ENCODE assay signal across 17 mouse cellular contexts in the genomic region with DNA sequence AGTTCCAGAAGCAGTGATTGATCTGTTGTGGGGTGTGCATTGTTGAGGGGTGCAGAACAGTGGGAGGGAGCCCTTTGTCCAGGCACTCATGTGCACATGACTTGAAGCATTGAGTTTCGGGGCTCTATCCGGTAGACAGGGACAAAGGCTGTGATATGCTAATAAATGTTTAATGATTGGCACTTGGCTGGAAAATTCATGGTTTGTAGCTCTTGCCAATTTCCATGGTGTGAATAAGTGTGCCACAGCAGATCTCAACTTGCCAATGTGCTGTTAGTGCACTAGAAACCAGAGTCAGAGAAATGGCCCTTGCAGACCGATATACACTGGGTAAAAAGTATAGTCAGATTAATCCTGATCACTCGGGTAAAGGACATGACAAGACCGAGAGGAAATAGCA.
"Had no signal": no experiment of that assay in that cellular context is flagged by ENCODE, and none has a peak within 500 bp of the region (broad histone marks: within the 10 kb centered on the region; RNA-seq: fewer than 3 reads in every experiment).

No protein-coding gene starts in this region.

- H3K36me3 ChIP-seq: lung, embryonic 15.5 days; midbrain, embryonic 13.5 days; neural tube, embryonic 12.5 days; stomach, embryonic 15.5 days had no signal

- H3K4me1 ChIP-seq: lung, embryonic 15.5 days; megakaryocyte, embryonic 14.5 days; neural tube, embryonic 12.5 days; stomach, embryonic 15.5 days had no signal

- H3K4me3 ChIP-seq: lung, embryonic 15.5 days; megakaryocyte, embryonic 14.5 days; midbrain, embryonic 13.5 days; neural tube, embryonic 12.5 days; stomach, embryonic 15.5 days had no signal

- DNase-seq: lung, adult 2 months; lung, postnatal 14 days; lung, postnatal 36 days; right cerebral cortex, postnatal 14 days; thymus, adult 2 months; thymus, postnatal 25 days; thymus, postnatal 4 days had no signal

- ATAC-seq: lung, postnatal 0 days; midbrain, embryonic 13.5 days; midbrain, embryonic 16.5 days had no signal

- H3K4me2 ChIP-seq: lung, embryonic 15.5 days; midbrain, embryonic 11.5 days; midbrain, embryonic 13.5 days; neural tube, embryonic 12.5 days; stomach, embryonic 15.5 days had no signal

- H3K9me3 ChIP-seq: lung, embryonic 15.5 days; midbrain, embryonic 13.5 days; neural tube, embryonic 12.5 days; stomach, embryonic 15.5 days had no signal

- H3K27me3 ChIP-seq: lung, embryonic 15.5 days; megakaryocyte, embryonic 14.5 days; midbrain, embryonic 13.5 days; neural tube, embryonic 12.5 days; stomach, embryonic 15.5 days had no signal

- H3K9ac ChIP-seq: lung, embryonic 15.5 days; midbrain, embryonic 13.5 days; neural tube, embryonic 12.5 days; stomach, embryonic 15.5 days had no signal

- H3K27ac ChIP-seq: lung, embryonic 15.5 days; macrophage; midbrain, embryonic 13.5 days; neural tube, embryonic 12.5 days; stomach, embryonic 15.5 days; stomach, postnatal 0 days had no signal
